19 mouse cellular contexts compared by ENCODE assay signal in genomic region chr2:16838718-16839117, GRCm38 (mm10).
DNase-seq lines count a peak whose midpoint lies in the region; ATAC-seq lines count a peak whose summit lies in the region.
"Had no signal": no experiment of that assay in that cellular context is flagged by ENCODE, and none has a peak within 500 bp of the region (broad histone marks: within the 10 kb centered on the region; RNA-seq: fewer than 3 reads in every experiment).

No protein-coding gene starts in this region.

- H3K27me3 ChIP-seq in midbrain, embryonic 11.5 days (ENCODE audit: control insufficient read depth, insufficient read depth, low read length) = no peaks in the 10 kb centered on the region
- H3K27me3 ChIP-seq in midbrain, embryonic 15.5 days (replicated peaks) = no peaks in the 10 kb centered on the region
- no peaks in the 10 kb centered on the region for H3K27me3 ChIP-seq in neural tube, embryonic 12.5 days (replicated peaks)
- H3K27me3 ChIP-seq: embryonic facial prominence, embryonic 13.5 days; forebrain, embryonic 13.5 days; heart, embryonic 13.5 days; hindbrain, embryonic 15.5 days had no signal

- H3K4me1 ChIP-seq in midbrain, embryonic 11.5 days (ENCODE audit: control insufficient read depth, insufficient read depth, low read length) = no peaks in the 10 kb centered on the region
- H3K4me1 ChIP-seq in midbrain, embryonic 15.5 days = no peaks in the 10 kb centered on the region
- no peaks in the 10 kb centered on the region for H3K4me1 ChIP-seq in neural tube, embryonic 12.5 days
- H3K4me1 ChIP-seq: embryonic facial prominence, embryonic 13.5 days; forebrain, embryonic 13.5 days; hindbrain, embryonic 15.5 days had no signal

- no peaks in the 10 kb centered on the region for H3K36me3 ChIP-seq in midbrain, embryonic 11.5 days (ENCODE audit: control insufficient read depth, insufficient read depth, low read length)
- H3K36me3 ChIP-seq in midbrain, embryonic 15.5 days (replicated peaks) = no peaks in the 10 kb centered on the region
- no peaks in the 10 kb centered on the region for H3K36me3 ChIP-seq in neural tube, embryonic 12.5 days
- H3K36me3 ChIP-seq: embryonic facial prominence, embryonic 13.5 days; G1E; heart, embryonic 13.5 days; hindbrain, embryonic 15.5 days had no signal

- no peak overlapping the region for H3K4me3 ChIP-seq in midbrain, embryonic 11.5 days (ENCODE audit: low read depth, low read length)
- H3K4me3 ChIP-seq in midbrain, embryonic 15.5 days = no peak overlapping the region
- H3K4me3 ChIP-seq in neural tube, embryonic 12.5 days = no peak overlapping the region
- H3K4me3 ChIP-seq: embryonic facial prominence, embryonic 13.5 days; forebrain, embryonic 13.5 days; gastrocnemius, adult 2 months; heart, embryonic 13.5 days; hindbrain, embryonic 15.5 days had no signal

- WGBS in midbrain, embryonic 11.5 days = 76% methylated on average over 9 of the region's 9 CpGs
- 81% methylated on average over 9 of the region's 9 CpGs for WGBS in midbrain, embryonic 15.5 days
- WGBS in neural tube, embryonic 12.5 days = 87% methylated on average over 9 of the region's 9 CpGs

- peak; percentile 58 for ATAC-seq in midbrain, embryonic 11.5 days (ENCODE audit: low FRiP score)
- ATAC-seq in midbrain, embryonic 15.5 days (replicated peaks) = no peak
- ATAC-seq in neural tube, embryonic 12.5 days (ENCODE audit: low FRiP score, low read depth) = 0 out of 2 replicates have a peak, but pooled peaks have one; percentile 9
- ATAC-seq: forebrain, embryonic 13.5 days had no signal

- H3K27ac ChIP-seq in midbrain, embryonic 11.5 days (ENCODE audit: low read depth, low read length) = no peak overlapping the region
- no peak overlapping the region for H3K27ac ChIP-seq in midbrain, embryonic 15.5 days
- H3K27ac ChIP-seq in neural tube, embryonic 12.5 days = no peak overlapping the region
- H3K27ac ChIP-seq: embryonic facial prominence, embryonic 13.5 days; forebrain, embryonic 13.5 days; gastrocnemius, adult 2 months; heart, embryonic 13.5 days; hindbrain, embryonic 15.5 days had no signal

- DNase-seq in midbrain, embryonic 11.5 days (ENCODE audit: low spot score, missing footprints) = no peak
- no peak for DNase-seq in neural tube, embryonic 10.5 days (ENCODE audit: extremely low spot score, low spot score)
- DNase-seq in ZHBTc4 (ENCODE audit: low read depth, low spot score) = peak; percentile 37
- no peak for DNase-seq in urinary bladder, adult 2 months (ENCODE audit: low spot score)
- DNase-seq in heart, adult 8-10 months (ENCODE audit: low spot score) = no peak
- DNase-seq: adrenal gland, adult 2 months; adrenal gland, postnatal 25 days; cerebellum, adult 2 months; cerebellum, postnatal 10 days; gastrocnemius, adult 2 months; gastrocnemius, postnatal 25 days; heart, postnatal 36 days had no signal

- no peaks in the 10 kb centered on the region for H3K9me3 ChIP-seq in midbrain, embryonic 11.5 days (ENCODE audit: control insufficient read depth, low read length)
- no peaks in the 10 kb centered on the region for H3K9me3 ChIP-seq in midbrain, embryonic 15.5 days
- no peaks in the 10 kb centered on the region for H3K9me3 ChIP-seq in neural tube, embryonic 12.5 days
- H3K9me3 ChIP-seq: embryonic facial prominence, embryonic 13.5 days; forebrain, embryonic 13.5 days; G1E; heart, embryonic 13.5 days; hindbrain, embryonic 15.5 days had no signal

- no peak overlapping the region for H3K4me2 ChIP-seq in midbrain, embryonic 11.5 days
- no peak overlapping the region for H3K4me2 ChIP-seq in midbrain, embryonic 15.5 days
- no peak overlapping the region for H3K4me2 ChIP-seq in neural tube, embryonic 12.5 days (replicated peaks)
- H3K4me2 ChIP-seq: embryonic facial prominence, embryonic 13.5 days; forebrain, embryonic 13.5 days; heart, embryonic 13.5 days; hindbrain, embryonic 15.5 days had no signal

- no peak overlapping the region for H3K9ac ChIP-seq in midbrain, embryonic 11.5 days (ENCODE audit: low read length)
- no peak overlapping the region for H3K9ac ChIP-seq in midbrain, embryonic 15.5 days
- no peak overlapping the region for H3K9ac ChIP-seq in neural tube, embryonic 12.5 days
- H3K9ac ChIP-seq: embryonic facial prominence, embryonic 13.5 days; forebrain, embryonic 13.5 days; heart, embryonic 13.5 days; hindbrain, embryonic 15.5 days had no signal
